Mouse (Mus musculus) intestine, embryonic 14.5 days (tissue): ENCODE measurements around the gene Cdh1. TPM values are rescaled to one million over a fixed set of nuclear protein-coding genes. Genes with fewer than 3 reads are reported as not detected.
"Not testable (repeated sequence)": the region's sequence is repeated elsewhere in the genome, so short reads cannot be mapped to it uniquely, and the experiment has no call there.

Experiments used
- ATAC-seq: fragments of 200-750 bp; cut with Nextera tagmentation; replicated peaks from 2 replicates; pipeline ENCODE4 v1.8.0; 2017; ENCODE audit warnings: low read depth, moderate number of reproducible peaks, moderate TSS enrichment, moderate library complexity; ENCODE audit not compliant: low FRiP score, low TSS enrichment
- DNase-seq: peaks from one replicate; pipeline ENCODE4 v3.0.0-alpha.2; 2018; ENCODE audit warnings: low spot score
- H3K27ac ChIP-seq: fragments of 300-500 bp; sonication (generic); 2 replicates; pipeline ENCODE4 v1.5.1; 2014; ENCODE audit warnings: low read depth, mild to moderate bottlenecking, control low read depth
- H3K27me3 ChIP-seq: fragments of 300-500 bp; sonication (generic); replicated peaks from 2 replicates; pipeline ENCODE4 v1.6.1; 2014; ENCODE audit warnings: low read length, control low read depth; ENCODE audit not compliant: control insufficient read depth, insufficient read depth
- H3K36me3 ChIP-seq: fragments of 300-500 bp; sonication (generic); 2 replicates; pipeline ENCODE4 v1.6.1; 2014; ENCODE audit warnings: low read length, control low read depth; ENCODE audit not compliant: control insufficient read depth, insufficient read depth
- H3K4me1 ChIP-seq: fragments of 300-500 bp; sonication (generic); replicated peaks from 2 replicates; pipeline ENCODE4 v1.6.1; 2014; ENCODE audit warnings: low read length, control low read depth, mixed read lengths; ENCODE audit not compliant: control insufficient read depth, insufficient read depth
- H3K4me2 ChIP-seq: fragments of 300-500 bp; sonication (generic); 2 replicates; pipeline ENCODE4 v1.6.1; 2014; ENCODE audit warnings: low read length
- H3K4me3 ChIP-seq: fragments of 300-500 bp; sonication (generic); 2 replicates; pipeline ENCODE4 v1.5.1; 2014; ENCODE audit warnings: low read depth, low read length, control low read depth, mixed read lengths
- H3K9ac ChIP-seq: fragments of 300-500 bp; sonication (generic); 2 replicates; pipeline ENCODE4 v1.6.1; 2014; ENCODE audit warnings: mild to moderate bottlenecking, low read length
- H3K9me3 ChIP-seq: fragments of 300-500 bp; sonication (generic); 2 replicates; pipeline ENCODE4 v1.6.1; 2016; ENCODE audit warnings: low read length, control low read depth; ENCODE audit not compliant: control insufficient read depth
- WGBS: fragments of 180-500 bp; shearing (Covaris S2); extraction: QIAGEN DNeasy Blood & Tissue Kit; methylation state at CpG from one replicate; pipeline ENCODE4 v1.1.7; 2014; 5-methylcytosine and 5-hydroxymethylcytosine counted together
- polyA plus RNA-seq: library from polyadenylated mRNA; unstranded; fragments of >200 nt; fragmentation: Nextera tagmentation; extraction: Ambion mirVana; gene quantifications from 2 replicates; pipeline ENCODE4 v1.2.1, GENCODE M21; 2014

Cdh1 gene
- polyA plus RNA-seq, 1 experiment from 2014 or later, result 152 TPM

GRCm38 (mm10) chr8:106571551-106572172, 31.5 kb upstream of the Cdh1 start:
- Histone ChIP-seq H3K36me3 (no peaks in the 10 kb centered on the region), H3K4me3 (no peak overlapping the region), H3K27me3 (no peaks in the 10 kb centered on the region), H3K9ac (no peak overlapping the region), H3K27ac (peak overlapping the region; percentile 69), H3K9me3 (no peaks in the 10 kb centered on the region), H3K4me1 (0 out of 2 replicates have a peak, but pooled peaks cover 2% of the 10 kb centered on the region), H3K4me2 (no peak overlapping the region; the same call in 1 of the 2 replicates)
- DNase-seq (peak; percentile 63), ATAC-seq (0 out of 2 replicates have a peak, but pooled peaks have one; percentile 63)
- 65% methylated on average over 5 of the region's 5 CpGs for WGBS

- not testable (repeated sequence) for DNase-seq, H3K4me1 ChIP-seq, H3K9me3 ChIP-seq, H3K4me3 ChIP-seq, H3K27me3 ChIP-seq, H3K9ac ChIP-seq, H3K4me2 ChIP-seq, H3K36me3 ChIP-seq
- WGBS, result 61% methylated on average over 1 of the region's 1 CpGs
- peak overlapping the region; percentile 43; the same call in 1 of the 2 replicates for H3K27ac ChIP-seq
- ATAC-seq, result peak; percentile 41; the same call in 1 of the 2 replicates
These were observed 31.0 kb upstream of the Cdh1 start for GRCm38 (mm10) chr8:106572175-106572574.

GRCm38 (mm10) chr8:106573168-106573567, 30.0 kb upstream of the Cdh1 start, which contains the start of gene Gm10073:
TSS of gene Gm10073 (minus strand) at chr8:106573461.
- Histone ChIP-seq H3K27ac (0 out of 2 replicates have a peak within 1 kb of the TSS, but pooled peaks have one; percentile 43), H3K4me1 (peaks cover 10% of the 10 kb centered on the region)
- 20% methylated on average over 19 of the region's 20 CpGs for WGBS
- H3K36me3 ChIP-seq, H3K4me3 ChIP-seq, ATAC-seq, H3K9ac ChIP-seq, H3K27me3 ChIP-seq, H3K4me2 ChIP-seq, DNase-seq, H3K9me3 ChIP-seq: not testable (repeated sequence)

- DNase-seq, result no peak
- 85% methylated on average over 4 of the region's 4 CpGs for WGBS
- no peak overlapping the region for H3K4me3 ChIP-seq
- H3K27me3 ChIP-seq, result no peaks in the 10 kb centered on the region
- H3K36me3 ChIP-seq, result no peaks in the 10 kb centered on the region
- H3K4me2 ChIP-seq, result no peak overlapping the region
- H3K9ac ChIP-seq, result no peak overlapping the region
- no peak overlapping the region for H3K27ac ChIP-seq
- no peaks in the 10 kb centered on the region for H3K9me3 ChIP-seq
- H3K4me1 ChIP-seq, result peaks cover 10% of the 10 kb centered on the region
- no peak for ATAC-seq
These were observed 28.9 kb upstream of the Cdh1 start for GRCm38 (mm10) chr8:106574283-106574682.

DNA sequence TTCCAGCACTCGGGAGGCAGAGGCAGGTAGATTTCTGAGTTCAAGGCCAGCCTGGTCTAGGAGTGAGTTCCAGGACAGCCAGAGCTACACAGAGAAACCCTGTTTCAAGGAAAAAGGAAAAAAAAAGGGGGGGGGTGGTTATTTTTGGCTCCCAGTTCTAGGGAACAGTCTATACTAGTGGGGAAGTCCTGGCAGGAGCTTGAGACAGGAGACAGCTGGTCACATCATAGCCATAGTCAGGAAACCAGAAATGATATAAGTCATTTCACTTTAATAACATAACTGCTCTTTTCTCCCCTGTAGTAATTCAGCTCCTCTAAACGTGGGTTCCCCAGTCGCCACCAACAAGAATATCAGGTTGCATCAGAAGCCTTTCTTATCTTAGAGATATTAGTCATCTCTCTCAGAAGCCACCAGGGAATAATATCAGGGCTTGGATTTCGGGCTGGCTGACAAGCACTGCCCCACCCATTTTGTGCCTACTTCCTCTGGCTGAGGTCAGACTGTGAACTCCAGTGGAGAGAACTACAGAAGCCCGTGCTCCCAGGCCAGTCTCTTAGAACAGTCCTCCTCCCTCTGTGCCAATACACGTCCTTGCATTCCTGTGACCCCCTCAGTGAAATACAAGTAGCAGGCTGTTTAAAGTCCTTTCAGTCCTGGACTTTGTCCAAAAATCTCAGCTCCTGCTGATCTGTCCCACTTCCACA, 26.1 kb upstream of the Cdh1 start:
- 19% methylated on average over 6 of the region's 6 CpGs for WGBS
- H3K4me3 ChIP-seq, result no peak overlapping the region
- DNase-seq, result no peak
- H3K4me1 ChIP-seq, result peaks cover 10% of the 10 kb centered on the region
- peak; percentile 38; the same call in 1 of the 2 replicates for ATAC-seq
- H3K4me2 ChIP-seq, result no peak overlapping the region
- no peaks in the 10 kb centered on the region for H3K27me3 ChIP-seq
- no peaks in the 10 kb centered on the region for H3K9me3 ChIP-seq
- peak overlapping the region; percentile 43; the same call in 1 of the 2 replicates for H3K27ac ChIP-seq
- no peak overlapping the region for H3K9ac ChIP-seq
- H3K36me3 ChIP-seq, result no peaks in the 10 kb centered on the region

GRCm38 (mm10) chr8:106579510-106579909, 23.6 kb upstream of the Cdh1 start:
- no peaks in the 10 kb centered on the region; the same call in 1 of the 2 replicates for H3K9me3 ChIP-seq
- H3K4me1 ChIP-seq, result peaks cover 10% of the 10 kb centered on the region
- no peak overlapping the region for H3K4me2 ChIP-seq
- no peaks in the 10 kb centered on the region for H3K27me3 ChIP-seq
- 71% methylated on average over 2 of the region's 2 CpGs for WGBS
- DNase-seq (no peak), ATAC-seq (no peak)
- H3K27ac ChIP-seq, result no peak overlapping the region
- H3K36me3 ChIP-seq, result no peaks in the 10 kb centered on the region
- no peak overlapping the region for H3K9ac ChIP-seq
- H3K4me3 ChIP-seq, result no peak overlapping the region

GRCm38 (mm10) chr8:106581344-106582088, 21.6 kb upstream of the Cdh1 start:
- Histone ChIP-seq H3K36me3 (no peaks in the 10 kb centered on the region), H3K9ac (no peak overlapping the region), H3K9me3 (no peaks in the 10 kb centered on the region; the same call in 1 of the 2 replicates), H3K4me1 (peaks cover 10% of the 10 kb centered on the region), H3K27me3 (no peaks in the 10 kb centered on the region), H3K4me2 (no peak overlapping the region), H3K4me3 (no peak overlapping the region), H3K27ac (no peak overlapping the region)
- ATAC-seq (0 out of 2 replicates have a peak, but pooled peaks have one; percentile 30), DNase-seq (no peak)
- WGBS, result 61% methylated on average over 6 of the region's 6 CpGs

DNA sequence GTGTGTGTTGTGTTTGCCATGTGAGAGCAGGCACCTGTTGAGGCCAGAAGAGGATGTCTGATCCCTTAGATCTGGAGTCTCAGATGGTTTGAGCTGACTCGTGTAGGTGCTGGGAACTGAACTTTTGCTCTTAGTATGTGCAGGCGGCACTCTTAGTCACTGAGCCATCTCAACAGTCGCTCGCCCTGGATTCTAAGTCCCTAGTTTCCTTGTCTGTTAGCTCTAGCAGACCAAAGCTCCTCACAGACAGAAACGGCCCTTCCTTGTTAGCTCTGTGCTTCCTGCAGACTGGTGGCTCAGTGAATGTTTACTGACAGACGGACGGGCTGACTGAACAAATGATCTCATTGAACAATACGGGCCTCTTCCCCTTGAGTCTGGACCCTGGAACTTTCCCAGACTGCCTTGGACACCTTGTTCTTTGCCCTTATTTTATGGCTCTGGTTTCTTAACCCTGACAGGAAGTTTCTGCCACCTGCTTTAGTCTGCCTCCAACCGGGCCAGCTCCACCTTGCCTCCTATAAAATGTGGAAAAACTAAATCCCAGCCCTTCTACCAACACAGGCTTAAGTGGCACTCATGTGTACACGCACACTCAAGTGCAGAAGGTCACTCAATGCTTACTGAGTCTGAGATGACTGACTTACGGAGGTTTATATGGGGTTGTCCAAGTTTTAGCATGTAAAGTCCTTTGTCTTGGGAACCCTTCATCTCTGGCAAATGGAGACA, 18.0 kb upstream of the Cdh1 start:
- no peaks in the 10 kb centered on the region; the same call in 1 of the 2 replicates for H3K9me3 ChIP-seq
- DNase-seq, result peak; percentile 63
- ATAC-seq, result peak; percentile 75
- no peaks in the 10 kb centered on the region for H3K4me1 ChIP-seq
- H3K4me2 ChIP-seq, result no peak overlapping the region
- WGBS, result 41% methylated on average over 11 of the region's 11 CpGs
- no peaks in the 10 kb centered on the region for H3K36me3 ChIP-seq
- H3K27me3 ChIP-seq, result no peaks in the 10 kb centered on the region
- H3K9ac ChIP-seq, result no peak overlapping the region
- H3K4me3 ChIP-seq, result no peak overlapping the region
- H3K27ac ChIP-seq, result peak overlapping the region; percentile 61
